Comparison of ENCODE assay signal across 10 mouse cellular contexts in the genomic region with DNA sequence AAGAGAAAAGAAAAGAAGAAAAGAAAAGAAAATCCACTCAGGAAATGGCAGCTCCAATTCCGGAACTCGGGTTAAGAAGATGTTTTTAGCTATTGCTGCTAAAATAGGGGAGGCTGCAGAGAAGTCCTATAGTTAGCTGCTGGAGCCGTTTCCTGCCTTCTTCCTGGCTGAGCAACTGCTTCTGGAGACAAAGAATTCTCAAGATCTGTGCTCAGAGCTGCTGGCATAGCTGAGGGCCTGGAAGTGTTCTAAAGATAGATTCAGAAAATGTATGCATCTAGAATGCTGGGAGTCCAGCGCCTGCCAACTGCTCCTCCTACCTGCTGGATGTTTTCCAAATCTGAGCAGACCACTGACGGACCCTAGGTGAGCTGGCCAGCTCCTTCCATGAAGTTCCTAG. TPM values are rescaled to one million over a fixed set of nuclear protein-coding genes. Genes with fewer than 3 reads are reported as not detected.
DNase-seq lines count a peak whose midpoint lies in the region.
"Had no signal": no experiment of that assay in that cellular context is flagged by ENCODE, and none has a peak within 500 bp of the region (broad histone marks: within the 10 kb centered on the region; RNA-seq: fewer than 3 reads in every experiment).

No protein-coding gene starts in this region.

- intact Hi-C loops in heart, postnatal 36 days (cut with DNase I): no loop called here
- intact Hi-C loops in left cerebral cortex, postnatal 25 days (cut with DNase I): loop anchor here (2.0 kb wide), 1 partner anchor 23 kb away; no protein-coding TSS in a partner anchor

- peak; percentile 49 for DNase-seq in heart, adult 11 months
- DNase-seq in heart, postnatal 36 days: no peak
- DNase-seq in layer of hippocampus, adult 11-12 months (ENCODE audit: low spot score): peak; percentile 12
- no peak for DNase-seq in layer of hippocampus, postnatal 14 days (ENCODE audit: low spot score in 2 of 2)
- peak; percentile 86 for DNase-seq in brain, adult 2 months (ENCODE audit: low read depth, low spot score)
- peak; percentile 49 to 90 for DNase-seq in left cerebral cortex, postnatal 25 days (ENCODE audit: low spot score in 2 of 2)
- no peak for DNase-seq in urinary bladder, adult 18-20 months (ENCODE audit: low spot score in 2 of 2)
- DNase-seq in liver: no peak
- DNase-seq: cerebellum, postnatal 36 days; kidney, adult 8-10 months had no signal

RNA-seq across cellular contexts. Expression of gene Cdcp1, which starts 4.0 kb away (rescaled TPM):
- total RNA-seq in heart, postnatal 36 days (2021): under 1 TPM; 0.11 to 0.17 TPM
- total RNA-seq in layer of hippocampus, postnatal 14 days (2021): not detected
- total RNA-seq in left cerebral cortex, postnatal 25 days (2021): under 1 TPM; 0.11 to 0.23 TPM

RNA-seq across cellular contexts. Expression of gene Tmem158, which starts 40.7 kb away (rescaled TPM):
- total RNA-seq in heart, postnatal 36 days (2021): 1 to 10 TPM; 6.4 to 7.7 TPM
- total RNA-seq in layer of hippocampus, postnatal 14 days (2021): 10 to 100 TPM; 43.5 to 46.6 TPM
- 10 to 100 TPM; 56.5 to 75.0 TPM for total RNA-seq in left cerebral cortex, postnatal 25 days (2021)

Comparison
In these comparisons a context has a peak if more than half of its experiments do, and no peak if none do; other contexts are left out.
1. DNase-seq: peak in heart, adult 11 months (single experiment), layer of hippocampus, adult 11-12 months (single experiment), brain, adult 2 months (single experiment) and left cerebral cortex, postnatal 25 days (2 of 2); none in heart, postnatal 36 days (0 of 2), layer of hippocampus, postnatal 14 days (0 of 2), urinary bladder, adult 18-20 months (0 of 2) and liver (single experiment).
2. RNA of gene Tmem158, which starts 40.7 kb away (total RNA-seq): 56.5 to 75.0 TPM in left cerebral cortex, postnatal 25 days and 43.5 to 46.6 TPM in layer of hippocampus, postnatal 14 days; 6.4 to 7.7 TPM in heart, postnatal 36 days; every median in the first group is over 4 times any median in the second.